Mouse (Mus musculus): ENCODE data around the gene Tmem72.
A peak's percentile ranks its signal among the peaks of the same experiment; 100 is the strongest.

Gene Tmem72

DNA sequence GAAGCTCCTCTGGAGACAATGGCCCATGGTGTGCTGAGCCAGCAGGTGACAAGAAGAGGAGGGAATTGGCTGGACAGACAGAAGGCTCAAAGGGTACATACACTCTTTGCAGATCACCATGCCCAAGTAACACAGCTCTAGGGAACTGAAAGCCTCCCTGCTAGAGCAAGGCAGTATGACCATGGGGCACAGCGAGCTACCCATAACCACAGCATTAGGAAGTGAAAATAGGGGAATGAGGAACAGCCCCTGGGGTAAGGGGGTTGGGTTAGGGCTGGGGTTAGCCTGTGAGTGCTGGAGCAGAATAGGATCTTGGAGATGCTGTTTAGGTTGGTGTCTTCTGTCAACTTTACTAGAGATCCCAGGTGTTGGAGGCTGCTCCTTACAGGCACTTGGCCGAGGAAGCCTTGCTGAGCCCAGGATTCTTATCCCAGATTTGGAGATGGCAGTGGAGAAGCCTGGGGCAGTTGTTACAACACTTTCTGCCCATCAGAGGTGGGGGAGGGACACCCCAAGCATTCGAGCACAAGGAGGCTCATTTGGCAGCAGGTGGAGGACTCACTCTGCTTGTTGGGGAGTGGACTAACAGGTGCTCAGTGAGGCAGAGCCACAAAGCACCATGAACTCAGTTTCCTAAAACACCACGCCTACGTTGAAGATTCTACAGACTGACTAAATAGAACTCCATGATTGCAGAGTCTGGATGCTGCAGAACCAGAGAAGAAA is 37.0 kb downstream of the Tmem72 start:
- no peak for DNase-seq (ENCODE audit: low spot score in 2 of 2)

GRCm38 (mm10) chr6:116677321-116677720 is 39.4 kb downstream of the Tmem72 start:
- no peak for DNase-seq (ENCODE audit: low spot score in 2 of 2)

- DNase-seq (ENCODE audit: low spot score in 2 of 2) = no peak
Measured at GRCm38 (mm10) chr6:116676355-116676913, 40.3 kb downstream of the Tmem72 start.

DNA sequence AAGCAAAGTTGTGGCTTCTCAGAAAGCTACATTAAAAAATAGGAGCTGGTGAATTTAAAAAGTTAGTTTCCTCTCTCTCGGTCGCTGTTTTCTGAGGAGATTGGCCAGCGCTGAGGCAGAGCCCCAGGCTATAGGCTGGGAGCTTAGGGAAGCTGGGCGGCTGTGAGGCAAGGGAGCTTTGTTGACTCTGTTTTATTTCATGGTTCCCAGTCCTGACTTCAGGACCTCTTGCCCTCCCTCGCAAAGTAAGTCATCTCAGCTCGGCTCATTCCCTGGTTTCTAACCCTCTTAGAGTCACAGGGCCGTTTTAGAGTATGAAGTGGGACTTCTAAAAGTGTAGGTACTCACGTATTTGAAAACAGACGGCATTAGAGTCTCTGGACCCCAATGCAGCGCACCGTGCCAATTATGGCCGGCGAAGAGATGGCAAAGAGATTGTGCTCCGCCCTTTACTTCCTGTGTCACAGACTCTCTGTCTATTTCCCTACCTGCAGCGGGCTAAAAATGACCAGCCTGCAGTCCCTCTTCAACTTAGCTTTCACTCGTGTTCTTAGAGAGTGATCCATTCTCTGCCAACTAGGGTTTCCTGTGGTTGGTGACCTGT is 42.3 kb downstream of the Tmem72 start:
- no peak for DNase-seq (ENCODE audit: low spot score in 2 of 2)

GRCm38 (mm10) chr6:116673471-116674282 is 43.0 kb downstream of the Tmem72 start, which contains the start of gene Rassf4:
Rassf4 (minus strand) TSS chr6:116673952.
- DNase-seq (ENCODE audit: low spot score in 2 of 2) = peak; percentile 85 to 86

DNA sequence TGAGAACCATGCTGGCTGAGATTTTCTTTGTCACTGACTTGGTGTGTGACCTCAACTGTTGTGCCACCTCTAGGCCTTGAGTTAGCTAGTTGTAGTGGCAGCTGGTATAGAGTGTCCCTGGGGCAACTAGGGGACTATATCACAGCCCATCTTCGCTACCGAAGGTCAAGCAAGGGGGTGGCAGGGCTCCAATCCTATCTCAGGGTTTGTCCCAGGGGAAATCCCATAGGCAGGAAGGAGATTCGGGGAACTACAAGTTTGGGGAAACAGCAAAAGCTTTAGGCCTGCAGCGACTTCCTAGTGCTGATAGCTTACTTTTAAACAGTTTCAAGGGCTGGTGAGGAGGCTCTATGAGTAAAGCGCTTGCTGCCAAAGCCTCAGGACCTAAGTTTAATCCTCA is 44.4 kb downstream of the Tmem72 start:
- no peak for DNase-seq (ENCODE audit: low spot score in 2 of 2)

GRCm38 (mm10) chr6:116671768-116672167 is 44.9 kb downstream of the Tmem72 start:
- DNase-seq (ENCODE audit: low spot score in 2 of 2) = no peak

DNA sequence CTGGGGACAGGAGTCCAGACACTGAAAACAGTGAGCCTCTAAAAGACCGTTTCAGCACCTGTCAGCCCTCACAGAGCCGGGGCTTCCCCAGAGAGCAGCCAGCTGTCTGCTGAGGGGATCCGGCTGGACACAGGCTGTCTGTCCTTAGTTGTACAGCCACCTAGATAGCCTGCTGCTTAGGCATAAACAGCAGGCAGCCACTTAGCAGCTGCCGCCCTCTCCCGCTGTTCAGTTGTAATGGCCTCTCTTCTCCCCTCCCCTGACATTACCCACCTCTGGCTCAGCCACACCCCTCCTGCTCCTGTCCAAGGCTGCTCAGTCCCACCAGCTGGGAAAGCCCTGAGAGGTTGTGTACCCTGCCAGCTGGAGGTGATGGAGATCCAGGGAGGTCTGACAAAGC is 45.7 kb downstream of the Tmem72 start:
- no peak for DNase-seq (ENCODE audit: low spot score in 2 of 2)

GRCm38 (mm10) chr6:116670144-116670543 is 46.6 kb downstream of the Tmem72 start:
- no peak for DNase-seq (ENCODE audit: low spot score in 2 of 2)

DNA sequence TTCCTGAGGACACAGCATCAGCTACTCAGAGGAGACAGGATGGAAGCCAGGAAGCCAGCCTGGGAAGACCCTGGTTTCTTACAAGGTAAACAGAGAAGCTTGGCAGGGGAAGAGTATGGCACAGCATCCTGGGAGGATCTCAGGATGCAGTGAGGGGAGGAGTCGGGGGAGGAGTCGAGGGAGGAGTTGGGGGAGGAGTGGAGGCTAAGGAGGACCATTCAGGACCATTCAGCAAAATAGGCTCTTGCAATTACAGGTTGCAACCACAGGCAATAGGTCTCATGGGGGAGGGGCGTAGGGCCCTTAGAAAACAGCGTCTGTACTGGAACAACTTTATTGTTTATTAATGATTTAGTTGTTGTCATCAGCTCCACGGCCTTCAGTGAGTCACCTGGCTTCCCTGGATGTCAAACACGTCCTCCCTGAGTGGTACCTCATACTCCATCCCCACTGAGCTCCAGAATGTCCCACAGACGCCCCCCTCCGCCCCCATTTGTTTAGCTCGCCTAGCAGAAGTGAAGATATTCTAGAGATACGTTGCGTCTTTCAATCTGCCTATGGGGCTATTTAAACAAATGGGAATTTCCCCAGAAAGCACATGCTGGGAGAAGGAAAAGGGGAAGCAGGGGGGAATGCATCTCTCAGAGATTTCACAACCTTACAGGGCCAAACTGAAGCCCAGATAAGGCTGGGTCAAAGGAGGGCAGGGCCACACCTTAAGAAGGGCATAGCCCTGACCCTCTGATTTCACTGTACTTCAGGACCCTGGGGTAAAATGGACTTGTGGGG is 47.8 kb downstream of the Tmem72 start:
- DNase-seq (ENCODE audit: low spot score in 2 of 2) = no peak

GRCm38 (mm10) chr6:116667382-116667781 is 49.3 kb downstream of the Tmem72 start:
- DNase-seq (ENCODE audit: low spot score in 2 of 2) = no peak

- no peak for DNase-seq (ENCODE audit: low spot score in 2 of 2)
Measured at GRCm38 (mm10) chr6:116666892-116667291, 49.8 kb downstream of the Tmem72 start.

GRCm38 (mm10) chr6:116666085-116666750 is 50.5 kb downstream of the Tmem72 start:
- DNase-seq (ENCODE audit: low spot score in 2 of 2) = no peak

- no peak for DNase-seq (ENCODE audit: low spot score in 2 of 2)
Measured at GRCm38 (mm10) chr6:116664830-116665229, 51.9 kb downstream of the Tmem72 start.

GRCm38 (mm10) chr6:116664031-116664430 is 52.7 kb downstream of the Tmem72 start:
- no peak for DNase-seq (ENCODE audit: low spot score in 2 of 2)

- no peak for DNase-seq (ENCODE audit: low spot score in 2 of 2)
Measured at GRCm38 (mm10) chr6:116663364-116663763, 53.3 kb downstream of the Tmem72 start.

DNA sequence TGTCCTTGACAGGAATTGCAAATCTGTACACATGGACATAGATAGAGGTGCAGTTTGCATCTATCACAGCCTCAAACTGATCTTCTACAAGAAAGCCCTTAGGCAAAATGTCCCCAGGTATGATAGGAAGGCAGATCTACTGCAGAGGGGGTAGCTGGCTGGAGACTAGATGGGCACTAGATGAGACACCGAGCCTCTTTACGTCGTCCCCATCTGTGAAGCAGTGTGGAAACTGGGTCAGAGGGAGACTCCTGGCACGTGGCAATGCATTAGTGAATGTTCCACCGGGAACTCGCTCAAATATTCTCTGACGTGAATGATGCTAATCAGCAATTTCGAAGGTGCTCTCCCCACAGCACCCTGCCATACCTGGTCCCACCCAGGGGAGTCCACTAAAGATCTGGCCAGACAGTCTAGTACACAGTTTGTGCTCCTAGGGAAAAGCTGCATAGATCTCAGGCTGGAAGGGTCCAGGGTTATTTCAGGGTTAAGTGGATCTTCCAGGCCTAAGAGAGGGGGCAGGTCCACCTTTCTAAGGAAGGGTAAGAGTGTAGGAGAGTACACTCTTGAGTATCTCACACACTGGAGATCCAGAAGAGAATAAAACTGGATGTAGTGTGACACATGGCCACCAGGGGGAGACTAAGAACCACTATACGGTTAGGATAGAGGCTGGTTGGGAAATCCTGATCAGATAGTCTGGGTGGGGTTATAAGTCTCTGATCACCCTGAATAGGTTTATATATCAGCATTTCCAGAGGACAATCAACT is 62.8 kb downstream of the Tmem72 start:
- DNase-seq (ENCODE audit: low spot score in 2 of 2) = peak in 1 of 2 experiments; percentile 61

- no peak for DNase-seq (ENCODE audit: low spot score in 2 of 2)
Measured at GRCm38 (mm10) chr6:116653191-116653590, 63.5 kb downstream of the Tmem72 start.

- DNase-seq (ENCODE audit: low spot score in 2 of 2) = peak in 1 of 2 experiments; percentile 46
Measured at GRCm38 (mm10) chr6:116651437-116652118, 65.1 kb downstream of the Tmem72 start.

All from urinary bladder, postnatal 36 days (tissue).